Mouse (Mus musculus) embryonic facial prominence, embryonic 13.5 days (tissue): Measurements from ENCODE around the gene Tmem136. TPM values are rescaled to one million over a fixed set of nuclear protein-coding genes. Genes with fewer than 3 reads are reported as not detected.
A peak's percentile ranks its signal among the peaks of the same experiment; 100 is the strongest.

ENCODE experiments used
- ATAC-seq: fragments of 200-750 bp; cut with Nextera tagmentation; 2 replicates; pipeline ENCODE4 v1.8.0; 2017; ENCODE audit warnings: low read depth; ENCODE audit not compliant: insufficient number of reproducible peaks, insufficient read depth, low FRiP score, low TSS enrichment
- H3K27ac ChIP-seq: fragments of 300-500 bp; sonication (generic); 2 replicates; pipeline ENCODE4 v1.5.1; 2015; ENCODE audit warnings: moderate library complexity, mild to moderate bottlenecking, inconsistent platforms
- H3K27me3 ChIP-seq: fragments of 300-500 bp; sonication (generic); 2 replicates; pipeline ENCODE4 v1.6.1; 2015; ENCODE audit warnings: mild to moderate bottlenecking, inconsistent platforms
- H3K36me3 ChIP-seq: fragments of 300-500 bp; sonication (generic); 2 replicates; pipeline ENCODE4 v1.6.1; 2015; ENCODE audit warnings: mild to moderate bottlenecking, inconsistent platforms
- H3K4me1 ChIP-seq: fragments of 300-500 bp; sonication (generic); 2 replicates; pipeline ENCODE4 v1.6.1; 2015; ENCODE audit warnings: inconsistent platforms
- H3K4me2 ChIP-seq: fragments of 300-500 bp; sonication (generic); 2 replicates; pipeline ENCODE4 v1.6.1; 2015; ENCODE audit warnings: moderate library complexity, mild to moderate bottlenecking, inconsistent platforms
- H3K4me3 ChIP-seq: fragments of 300-500 bp; sonication (generic); 2 replicates; pipeline ENCODE4 v1.5.1; 2015; ENCODE audit warnings: mild to moderate bottlenecking, inconsistent platforms
- H3K9ac ChIP-seq: fragments of 300-500 bp; sonication (generic); 2 replicates; pipeline ENCODE4 v1.6.1; 2015; ENCODE audit warnings: mild to moderate bottlenecking, inconsistent platforms
- H3K9me3 ChIP-seq: fragments of 300-500 bp; sonication (generic); 2 replicates; pipeline ENCODE4 v1.6.1; 2016; ENCODE audit warnings: inconsistent platforms
- WGBS: fragments of 180-500 bp; shearing (Covaris S2); methylation state at CpG from one replicate; pipeline ENCODE4 v1.1.7; 2015; ENCODE audit warnings: mixed read lengths; 5-methylcytosine and 5-hydroxymethylcytosine counted together
- polyA plus RNA-seq: library from polyadenylated mRNA; unstranded; fragments of >200 nt; fragmentation: Nextera tagmentation; extraction: Ambion mirVana; gene quantifications from 2 replicates; pipeline ENCODE4 v1.2.1, GENCODE M21; 2015

The Tmem136 gene
- polyA plus RNA-seq, result 7.8 and 9.1 TPM in 2 replicates

- Histone ChIP-seq H3K4me2 (peak within 1 kb of the TSS; percentile 88), H3K36me3 (peaks cover 7% of the 10 kb centered on the region), H3K4me1 (peaks cover 6% of the 10 kb centered on the region; the same call in 1 of the 2 replicates), H3K9ac (peak within 1 kb of the TSS; percentile 86), H3K27ac (0 out of 2 replicates have a peak within 1 kb of the TSS, but pooled peaks have one; percentile 16), H3K9me3 (no peaks in the 10 kb centered on the region), H3K27me3 (no peaks in the 10 kb centered on the region), H3K4me3 (peak within 1 kb of the TSS; percentile 88)
- WGBS, result 3% methylated on average over 55 of the region's 55 CpGs
- ATAC-seq, result peak; percentile 67; the same call in 1 of the 2 replicates
These were observed at the start of gene Tmem136 for GRCm38 (mm10) chr9:43116134-43116996. TSS of gene Tmem136 (minus strand) at chr9:43116570.

GRCm38 (mm10) chr9:43155960-43156359 lies 39.6 kb upstream of the Tmem136 start:
- H3K9ac ChIP-seq, result no peak overlapping the region
- no peak overlapping the region for H3K4me2 ChIP-seq
- H3K27ac ChIP-seq, result no peak overlapping the region
- no peaks in the 10 kb centered on the region for H3K36me3 ChIP-seq
- no peaks in the 10 kb centered on the region for H3K9me3 ChIP-seq
- peaks cover 3% of the 10 kb centered on the region; the same call in 1 of the 2 replicates for H3K4me1 ChIP-seq
- H3K27me3 ChIP-seq, result no peaks in the 10 kb centered on the region
- H3K4me3 ChIP-seq, result no peak overlapping the region
- 80% methylated on average over 6 of the region's 6 CpGs for WGBS
- ATAC-seq, result no peak

DNA sequence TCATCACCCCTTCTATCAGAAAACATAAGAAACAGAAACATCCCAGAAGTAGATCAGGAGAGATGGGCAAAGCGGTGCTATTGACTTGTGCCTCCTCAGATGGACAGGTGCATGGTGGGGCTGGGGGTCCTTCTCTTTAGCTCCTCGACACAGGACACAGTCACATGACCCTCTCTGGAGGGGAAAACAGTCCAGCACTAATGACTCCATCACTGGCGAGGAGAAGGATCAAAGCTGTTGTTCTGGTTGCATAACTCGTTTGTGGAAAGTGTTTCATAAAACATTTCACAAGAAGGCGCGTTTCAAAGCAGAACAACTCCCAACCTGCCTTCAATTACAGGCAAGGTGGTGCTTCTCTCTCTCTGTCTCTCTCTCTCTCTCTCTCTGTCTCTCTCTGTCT lies 35.4 kb upstream of the Tmem136 start:
- no peak overlapping the region for H3K9ac ChIP-seq
- H3K9me3 ChIP-seq, result no peaks in the 10 kb centered on the region
- H3K4me2 ChIP-seq, result no peak overlapping the region
- H3K36me3 ChIP-seq, result no peaks in the 10 kb centered on the region
- H3K4me1 ChIP-seq, result peaks cover 13% of the 10 kb centered on the region; the same call in 1 of the 2 replicates
- ATAC-seq, result no peak
- no peak overlapping the region for H3K27ac ChIP-seq
- WGBS, result 72% methylated on average over 6 of the region's 6 CpGs
- no peak overlapping the region for H3K4me3 ChIP-seq
- no peaks in the 10 kb centered on the region for H3K27me3 ChIP-seq

DNA sequence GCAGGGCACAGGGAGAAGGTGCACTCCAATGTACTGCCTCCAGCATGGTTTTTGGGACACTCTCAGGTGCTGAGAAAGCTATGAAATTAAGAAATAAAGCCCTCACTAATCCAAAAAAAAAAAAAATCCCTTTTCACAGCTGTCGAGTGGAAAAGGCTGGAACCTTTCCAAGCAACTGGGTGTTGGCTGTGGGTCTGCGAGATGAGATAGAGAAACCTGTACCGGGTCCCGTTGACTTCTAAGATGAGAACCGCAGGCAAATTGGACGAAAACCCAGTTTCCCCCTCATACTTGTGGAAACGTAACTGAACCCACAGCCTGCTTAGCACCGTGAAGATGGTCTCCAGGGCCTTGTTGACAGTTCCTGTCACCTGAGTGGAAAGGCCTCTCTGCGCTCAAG lies 34.6 kb upstream of the Tmem136 start:
- no peak overlapping the region for H3K27ac ChIP-seq
- 63% methylated on average over 9 of the region's 9 CpGs for WGBS
- H3K4me1 ChIP-seq, result peaks cover 13% of the 10 kb centered on the region; the same call in 1 of the 2 replicates
- no peak overlapping the region for H3K4me3 ChIP-seq
- H3K27me3 ChIP-seq, result no peaks in the 10 kb centered on the region
- H3K9me3 ChIP-seq, result no peaks in the 10 kb centered on the region
- no peaks in the 10 kb centered on the region for H3K36me3 ChIP-seq
- H3K9ac ChIP-seq, result no peak overlapping the region
- no peak for ATAC-seq
- H3K4me2 ChIP-seq, result no peak overlapping the region

- WGBS, result 55% methylated on average over 10 of the region's 10 CpGs
- ATAC-seq, result no peak
- Histone ChIP-seq H3K27me3 (no peaks in the 10 kb centered on the region), H3K4me1 (peaks cover 13% of the 10 kb centered on the region; the same call in 1 of the 2 replicates), H3K9me3 (no peaks in the 10 kb centered on the region), H3K4me2 (no peak overlapping the region), H3K36me3 (no peaks in the 10 kb centered on the region), H3K27ac (no peak overlapping the region), H3K4me3 (no peak overlapping the region), H3K9ac (no peak overlapping the region)
These were observed 33.7 kb upstream of the Tmem136 start for GRCm38 (mm10) chr9:43150075-43150474.

GRCm38 (mm10) chr9:43149498-43149897 lies 33.1 kb upstream of the Tmem136 start:
- 75% methylated on average over 3 of the region's 3 CpGs for WGBS

GRCm38 (mm10) chr9:43145196-43145595 lies 28.8 kb upstream of the Tmem136 start:
- no peak overlapping the region for H3K27ac ChIP-seq
- H3K36me3 ChIP-seq, result no peaks in the 10 kb centered on the region
- no peak for ATAC-seq
- no peak overlapping the region for H3K9ac ChIP-seq
- peaks cover 4% of the 10 kb centered on the region; the same call in 1 of the 2 replicates for H3K4me1 ChIP-seq
- no peak overlapping the region for H3K4me2 ChIP-seq
- 85% methylated on average over 4 of the region's 4 CpGs for WGBS
- no peak overlapping the region for H3K4me3 ChIP-seq
- no peaks in the 10 kb centered on the region for H3K9me3 ChIP-seq
- no peaks in the 10 kb centered on the region for H3K27me3 ChIP-seq

More at GRCm38 (mm10) chr9:43149498-43149897, 33.1 kb upstream of the Tmem136 start:
- Histone ChIP-seq H3K9me3 (no peaks in the 10 kb centered on the region), H3K4me2 (no peak overlapping the region), H3K4me1 (peaks cover 13% of the 10 kb centered on the region; the same call in 1 of the 2 replicates), H3K27ac (no peak overlapping the region), H3K36me3 (no peaks in the 10 kb centered on the region), H3K4me3 (no peak overlapping the region), H3K27me3 (no peaks in the 10 kb centered on the region), H3K9ac (no peak overlapping the region)
- no peak for ATAC-seq

- 71% methylated on average over 12 of the region's 12 CpGs for WGBS
- no peaks in the 10 kb centered on the region for H3K9me3 ChIP-seq
- H3K27me3 ChIP-seq, result no peaks in the 10 kb centered on the region
- H3K4me3 ChIP-seq, result no peak overlapping the region
- H3K9ac ChIP-seq, result no peak overlapping the region
- H3K4me2 ChIP-seq, result no peak overlapping the region
- H3K36me3 ChIP-seq, result no peaks in the 10 kb centered on the region
- no peaks in the 10 kb centered on the region; the same call in 1 of the 2 replicates for H3K4me1 ChIP-seq
- ATAC-seq, result no peak
- no peak overlapping the region for H3K27ac ChIP-seq
These were observed 27.9 kb upstream of the Tmem136 start for GRCm38 (mm10) chr9:43144206-43144810.

- Histone ChIP-seq H3K4me3 (no peak overlapping the region), H3K27ac (no peak overlapping the region), H3K4me2 (no peak overlapping the region), H3K9ac (no peak overlapping the region), H3K9me3 (no peaks in the 10 kb centered on the region), H3K36me3 (no peaks in the 10 kb centered on the region), H3K4me1 (no peaks in the 10 kb centered on the region; the same call in 1 of the 2 replicates), H3K27me3 (no peaks in the 10 kb centered on the region)
- ATAC-seq, result no peak
- WGBS, result 3% methylated on average over 4 of the region's 4 CpGs
These were observed 25.5 kb upstream of the Tmem136 start for GRCm38 (mm10) chr9:43141839-43142238.

DNA sequence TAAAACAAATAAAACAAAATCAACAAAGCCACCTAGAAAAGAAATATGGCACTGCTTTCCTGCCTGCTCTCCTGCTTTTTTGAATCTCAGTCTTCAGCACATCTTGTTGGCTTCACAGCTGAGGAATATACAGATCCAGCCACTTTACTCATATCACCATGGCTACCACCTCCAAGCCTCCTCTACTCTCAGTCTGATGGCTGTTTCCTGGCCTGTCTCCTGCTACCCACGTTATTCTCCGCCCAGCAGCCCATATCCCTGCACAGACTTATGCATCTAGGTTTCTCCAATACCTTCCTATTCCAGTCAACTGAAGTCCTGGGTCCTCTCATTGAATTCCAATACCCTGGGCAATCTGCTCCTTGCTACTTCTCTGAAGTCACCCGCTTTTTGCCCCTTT lies 17.2 kb upstream of the Tmem136 start:
- H3K27ac ChIP-seq, result no peak overlapping the region
- no peaks in the 10 kb centered on the region for H3K36me3 ChIP-seq
- ATAC-seq, result no peak
- no peak overlapping the region for H3K9ac ChIP-seq
- H3K4me2 ChIP-seq, result no peak overlapping the region
- WGBS, result 85% methylated on average over 3 of the region's 3 CpGs
- no peak overlapping the region for H3K4me3 ChIP-seq
- H3K4me1 ChIP-seq, result 0 out of 2 replicates have a peak, but pooled peaks cover 4% of the 10 kb centered on the region
- no peaks in the 10 kb centered on the region for H3K9me3 ChIP-seq
- H3K27me3 ChIP-seq, result no peaks in the 10 kb centered on the region

DNA sequence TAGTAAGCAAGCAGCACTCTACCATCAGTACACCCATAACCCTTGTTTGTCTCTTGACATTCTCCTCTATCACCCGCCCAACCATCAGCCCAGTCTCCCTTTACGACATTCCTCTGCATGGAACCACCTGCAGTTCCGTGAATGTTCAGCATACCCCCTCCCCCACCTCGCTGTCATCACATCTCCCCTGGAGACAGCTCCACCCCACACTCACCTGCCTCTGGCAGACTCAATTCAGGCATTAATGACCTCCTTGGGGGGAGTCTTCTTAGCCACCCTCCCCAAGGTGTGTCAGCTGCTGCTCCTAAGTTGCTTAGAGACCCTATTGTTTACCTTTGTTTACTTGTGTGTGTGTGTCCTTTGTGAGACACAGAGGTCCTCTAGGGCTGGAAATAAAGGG lies 16.0 kb upstream of the Tmem136 start:
- Histone ChIP-seq H3K4me1 (0 out of 2 replicates have a peak, but pooled peaks cover 4% of the 10 kb centered on the region), H3K27ac (no peak overlapping the region), H3K4me2 (no peak overlapping the region), H3K27me3 (no peaks in the 10 kb centered on the region), H3K4me3 (no peak overlapping the region), H3K36me3 (no peaks in the 10 kb centered on the region), H3K9me3 (no peaks in the 10 kb centered on the region), H3K9ac (no peak overlapping the region)
- WGBS, result 17% methylated on average over 4 of the region's 4 CpGs
- no peak for ATAC-seq
